Mouse (Mus musculus): ENCODE results near the gene Robo2.

GRCm38 (mm10) chr16:74307543-74307887 lies 104.1 kb downstream of the Robo2 start:
- TF ChIP-seq EP300 (IDR thresholded peaks at IDR 0.05; ENCODE audit: low read depth) (no peak), CTCF (IDR thresholded peaks at IDR 0.05; ENCODE audit: low read depth) (no peak)

Data from liver, embryonic 14.5 days (tissue).